Mouse (Mus musculus): Measurements from ENCODE around the gene Mpv17. TPM values are rescaled to one million over a fixed set of nuclear protein-coding genes. Genes with fewer than 3 reads are reported as not detected.

Gene Mpv17
- total and polyA plus RNA-seq, 3 experiments = 46.8 to 183 (median 50.6) TPM

- 56% methylated on average over 4 of the region's 4 CpGs for WGBS
- DNase-seq = no peak
- H3K36me3 ChIP-seq (ENCODE audit: control insufficient read depth, insufficient read depth, low read length) = peaks cover 3% of the 10 kb centered on the region
Observed at GRCm38 (mm10) chr5:31149781-31150180, 4.3 kb downstream of the Mpv17 start.

GRCm38 (mm10) chr5:31138968-31139425 lies 15.1 kb downstream of the Mpv17 start:
- H3K79me2 ChIP-seq (replicated peaks; ENCODE audit: control insufficient read depth, insufficient read depth, low read length) = no peaks in the 10 kb centered on the region
- no peak for DNase-seq
- no peak overlapping the region; the same call in 1 of the 2 replicates for H3K27ac ChIP-seq
- H3K27me3 ChIP-seq (ENCODE audit: control insufficient read depth, insufficient read depth, low read length) = peaks cover 10% of the 10 kb centered on the region
- TF ChIP-seq POLR2A (IDR thresholded peaks at IDR 0.05; ENCODE audit: insufficient read depth, low read depth, low read length) (no peak), EP300 (IDR thresholded peaks at IDR 0.05; ENCODE audit: insufficient read depth, low read depth, low read length) (no peak), CTCF (IDR thresholded peaks at IDR 0.05) (no peak)
- intact Hi-C loops (cut with DNase I) = no loop called here
- H3K4me1 ChIP-seq (ENCODE audit: control insufficient read depth, insufficient read depth, low read length) = peaks cover 4% of the 10 kb centered on the region; the same call in 1 of the 2 replicates
- no peak overlapping the region for H3K9ac ChIP-seq (ENCODE audit: low read depth, low read length)
- no peak overlapping the region for H3K4me3 ChIP-seq
- whole genome bisulfite sequencing = 10% methylated on average over 9 of the region's 9 CpGs
- H3K36me3 ChIP-seq (ENCODE audit: control insufficient read depth, insufficient read depth, low read length) = no peaks in the 10 kb centered on the region

More at GRCm38 (mm10) chr5:31149781-31150180, 4.3 kb downstream of the Mpv17 start:
- Histone ChIP-seq H3K9ac (ENCODE audit: low read depth, low read length) (no peak overlapping the region), H3K4me3 (no peak overlapping the region), H3K27me3 (ENCODE audit: control insufficient read depth, insufficient read depth, low read length) (no peaks in the 10 kb centered on the region), H3K4me1 (ENCODE audit: control insufficient read depth, insufficient read depth, low read length) (peaks cover 4% of the 10 kb centered on the region), H3K79me2 (replicated peaks; ENCODE audit: control insufficient read depth, insufficient read depth, low read length) (no peaks in the 10 kb centered on the region), H3K27ac (no peak overlapping the region)
- intact Hi-C loops (cut with DNase I) = no loop called here
- TF ChIP-seq EP300 (IDR thresholded peaks at IDR 0.05; ENCODE audit: insufficient read depth, low read depth, low read length) (no peak), CTCF (IDR thresholded peaks at IDR 0.05) (no peak), POLR2A (IDR thresholded peaks at IDR 0.05; ENCODE audit: insufficient read depth, low read depth, low read length) (no peak)

GRCm38 (mm10) chr5:31138241-31138967 lies 15.6 kb downstream of the Mpv17 start, which contains the start of gene Ucn:
Gene Ucn (minus strand): TSS chr5:31138829.
- intact Hi-C loops (cut with DNase I) = no loop called here
- TF ChIP-seq EP300 (IDR thresholded peaks at IDR 0.05; ENCODE audit: insufficient read depth, low read depth, low read length) = no peak
- no peak for TF ChIP-seq POLR2A (IDR thresholded peaks at IDR 0.05; ENCODE audit: insufficient read depth, low read depth, low read length)
- TF ChIP-seq CTCF (IDR thresholded peaks at IDR 0.05) = no peak
- no peaks in the 10 kb centered on the region for H3K36me3 ChIP-seq (ENCODE audit: control insufficient read depth, insufficient read depth, low read length)
- H3K4me1 ChIP-seq (ENCODE audit: control insufficient read depth, insufficient read depth, low read length) = peaks cover 4% of the 10 kb centered on the region; the same call in 1 of the 2 replicates
- DNase-seq = no peak
- no peak within 1 kb of the TSS for H3K4me3 ChIP-seq
- no peak within 1 kb of the TSS; the same call in 1 of the 2 replicates for H3K27ac ChIP-seq
- 3% methylated on average over 52 of the region's 52 CpGs for WGBS
- H3K27me3 ChIP-seq (ENCODE audit: control insufficient read depth, insufficient read depth, low read length) = peaks cover 10% of the 10 kb centered on the region
- H3K9ac ChIP-seq (ENCODE audit: low read depth, low read length) = no peak within 1 kb of the TSS
- no peaks in the 10 kb centered on the region for H3K79me2 ChIP-seq (replicated peaks; ENCODE audit: control insufficient read depth, insufficient read depth, low read length)

GRCm38 (mm10) chr5:31137658-31138057 lies 16.4 kb downstream of the Mpv17 start:
- Histone ChIP-seq H3K36me3 (ENCODE audit: control insufficient read depth, insufficient read depth, low read length) (no peaks in the 10 kb centered on the region), H3K27ac (no peak overlapping the region), H3K9ac (ENCODE audit: low read depth, low read length) (no peak overlapping the region), H3K4me3 (no peak overlapping the region), H3K4me1 (ENCODE audit: control insufficient read depth, insufficient read depth, low read length) (peaks cover 4% of the 10 kb centered on the region; the same call in 1 of the 2 replicates), H3K79me2 (replicated peaks; ENCODE audit: control insufficient read depth, insufficient read depth, low read length) (no peaks in the 10 kb centered on the region), H3K27me3 (ENCODE audit: control insufficient read depth, insufficient read depth, low read length) (peaks cover 10% of the 10 kb centered on the region)
- intact Hi-C loops (cut with DNase I) = no loop called here
- WGBS = 10% methylated on average over 13 of the region's 13 CpGs
- TF ChIP-seq CTCF (IDR thresholded peaks at IDR 0.05) = no peak
- no peak for TF ChIP-seq EP300 (IDR thresholded peaks at IDR 0.05; ENCODE audit: insufficient read depth, low read depth, low read length)
- no peak for TF ChIP-seq POLR2A (IDR thresholded peaks at IDR 0.05; ENCODE audit: insufficient read depth, low read depth, low read length)
- no peak for DNase-seq

- no peak for DNase-seq
- intact Hi-C loops (cut with DNase I) = no loop called here
- H3K36me3 ChIP-seq (ENCODE audit: control insufficient read depth, insufficient read depth, low read length) = no peaks in the 10 kb centered on the region
- 16% methylated on average over 33 of the region's 33 CpGs for WGBS
- no peaks in the 10 kb centered on the region for H3K79me2 ChIP-seq (replicated peaks; ENCODE audit: control insufficient read depth, insufficient read depth, low read length)
- peaks cover 4% of the 10 kb centered on the region; the same call in 1 of the 2 replicates for H3K4me1 ChIP-seq (ENCODE audit: control insufficient read depth, insufficient read depth, low read length)
- TF ChIP-seq CTCF (IDR thresholded peaks at IDR 0.05) (no peak), EP300 (IDR thresholded peaks at IDR 0.05; ENCODE audit: insufficient read depth, low read depth, low read length) (no peak), POLR2A (IDR thresholded peaks at IDR 0.05; ENCODE audit: insufficient read depth, low read depth, low read length) (no peak)
- peaks cover 10% of the 10 kb centered on the region for H3K27me3 ChIP-seq (ENCODE audit: control insufficient read depth, insufficient read depth, low read length)
- H3K27ac ChIP-seq = no peak overlapping the region
- no peak overlapping the region for H3K9ac ChIP-seq (ENCODE audit: low read depth, low read length)
- no peak overlapping the region for H3K4me3 ChIP-seq
Observed at GRCm38 (mm10) chr5:31136730-31137424, 17.2 kb downstream of the Mpv17 start.
